Mouse (Mus musculus) monocyte, adult 5-6 weeks (primary cell): ENCODE measurements around the gene Hist2h3c1. TPM values are rescaled to one million over a fixed set of nuclear protein-coding genes. Genes with fewer than 3 reads are reported as not detected.
"Not testable (repeated sequence)": the region's sequence is repeated elsewhere in the genome, so short reads cannot be mapped to it uniquely, and the experiment has no call there.

Experiments
- ATAC-seq: fragments of 153-309, 156-312 bp; replicated peaks from 2 replicates; pipeline ENCODE4 v1.8.0; 2017; ENCODE audit warnings: mild to moderate bottlenecking; ENCODE audit not compliant: low TSS enrichment, insufficient number of reproducible peaks, severe bottlenecking, poor library complexity, low FRiP score
- total RNA-seq: library from RNA; stranded (forward); fragments of 200-1000, 200-491, 200-594 nt; gene quantifications from 3 replicates; pipeline ENCODE4 v1.2.3, GENCODE M21; 2017

Gene Hist2h3c1
- total RNA-seq, 1 experiment from 2014 or later = not detected

DNA sequence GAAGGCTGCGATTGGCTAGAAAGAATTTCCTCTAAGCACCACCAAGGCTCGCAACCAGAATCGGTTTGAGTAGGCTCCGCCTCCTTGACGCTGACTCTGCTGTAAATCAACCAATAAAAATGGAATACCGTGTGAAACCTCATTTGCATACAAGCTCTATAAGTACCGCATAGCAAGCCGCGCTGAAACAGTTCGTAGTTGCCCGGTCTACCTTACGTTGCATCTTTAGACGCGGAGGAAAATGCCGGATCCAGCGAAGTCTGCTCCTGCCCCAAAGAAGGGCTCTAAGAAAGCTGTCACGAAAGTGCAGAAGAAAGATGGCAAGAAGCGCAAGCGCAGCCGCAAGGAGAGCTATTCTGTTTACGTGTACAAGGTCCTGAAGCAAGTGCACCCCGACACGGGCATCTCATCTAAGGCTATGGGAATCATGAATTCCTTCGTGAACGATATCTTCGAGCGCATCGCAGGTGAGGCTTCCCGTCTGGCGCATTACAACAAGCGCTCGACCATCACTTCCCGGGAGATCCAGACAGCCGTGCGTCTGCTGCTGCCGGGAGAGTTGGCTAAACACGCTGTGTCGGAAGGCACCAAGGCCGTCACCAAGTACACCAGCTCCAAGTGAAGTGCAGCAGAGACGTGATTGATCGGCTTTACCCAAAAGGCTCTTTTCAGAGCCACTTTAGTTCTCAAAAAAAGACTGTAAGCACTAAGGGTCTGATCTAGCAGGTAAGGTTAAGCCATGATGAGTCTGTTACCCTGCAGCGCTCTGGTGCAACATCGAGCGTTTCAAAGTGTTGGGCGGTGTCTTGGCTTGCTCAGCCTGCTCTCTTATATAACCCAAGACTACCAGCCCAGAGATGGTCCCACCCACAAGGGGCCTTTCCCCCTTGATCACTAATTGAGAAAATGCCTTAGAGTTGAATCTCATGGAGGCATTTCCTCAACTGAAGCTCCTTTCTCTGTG is 23.3 kb downstream of the Hist2h3c1 start, which contains the start of gene Hist2h2bb:
TSS of gene Hist2h2bb (plus strand) at position 242 of the 964 bp plus-strand sequence.
- peak; percentile 93 for ATAC-seq

DNA sequence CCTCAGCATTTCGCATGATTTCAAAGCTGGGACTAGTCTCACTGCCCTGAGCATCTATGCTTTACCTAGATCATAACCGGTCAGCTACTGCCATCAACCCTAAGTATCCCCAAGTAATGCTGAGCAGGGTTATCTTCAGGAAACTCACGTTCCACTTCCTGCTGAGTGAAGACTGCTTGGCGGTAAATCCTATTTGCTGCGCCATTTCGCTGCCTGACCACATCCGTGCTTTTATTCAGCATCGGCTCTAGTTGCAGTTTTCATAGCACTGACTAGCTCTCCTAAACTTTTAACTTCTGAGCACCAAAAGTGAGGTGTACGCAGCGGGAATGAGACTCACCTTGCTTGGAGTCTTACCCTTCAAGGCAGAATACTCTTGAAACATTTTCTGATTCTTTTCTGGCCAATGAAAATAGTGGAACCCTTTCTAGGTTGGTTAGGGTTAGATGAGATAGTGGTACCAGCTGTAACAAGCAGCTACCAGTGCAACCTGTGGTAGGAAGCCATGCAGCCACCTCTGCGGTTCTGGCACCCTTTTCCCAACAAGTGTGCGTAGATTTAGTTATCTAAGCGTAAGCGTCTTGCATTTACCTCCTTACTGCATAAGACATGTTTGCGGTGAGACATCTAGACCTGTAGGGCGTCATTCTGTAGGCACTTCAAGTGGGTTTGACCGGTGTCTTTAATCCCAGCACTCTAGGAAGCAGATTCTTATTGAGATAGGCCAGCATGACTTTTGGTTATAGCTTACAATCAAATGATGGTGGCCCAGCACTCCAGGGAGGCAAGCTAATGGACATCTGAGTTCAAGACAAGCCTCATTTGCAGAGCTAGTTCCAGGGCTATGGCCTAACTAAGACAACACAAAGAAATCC is 27.3 kb downstream of the Hist2h3c1 start:
- no peak for ATAC-seq

DNA sequence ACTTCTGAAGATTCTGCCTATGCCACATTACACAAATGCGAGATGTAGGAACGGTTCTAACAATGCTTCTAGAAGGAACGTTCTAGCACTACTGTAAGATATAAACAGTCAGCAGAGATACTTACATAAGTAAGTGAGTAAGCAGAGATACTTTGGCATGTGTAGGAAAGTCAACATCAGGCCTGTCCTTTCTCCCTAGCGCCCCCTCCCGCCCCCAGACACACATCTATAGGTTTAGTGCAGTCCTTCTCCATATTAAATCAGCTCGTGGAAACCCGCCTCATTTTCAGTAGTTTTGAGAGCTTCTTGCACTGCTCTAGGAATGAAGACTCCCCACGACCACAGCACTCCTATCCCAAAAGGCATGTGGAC is 30.9 kb downstream of the Hist2h3c1 start:
- ATAC-seq = peak; percentile 11; the same call in 1 of the 2 replicates

DNA sequence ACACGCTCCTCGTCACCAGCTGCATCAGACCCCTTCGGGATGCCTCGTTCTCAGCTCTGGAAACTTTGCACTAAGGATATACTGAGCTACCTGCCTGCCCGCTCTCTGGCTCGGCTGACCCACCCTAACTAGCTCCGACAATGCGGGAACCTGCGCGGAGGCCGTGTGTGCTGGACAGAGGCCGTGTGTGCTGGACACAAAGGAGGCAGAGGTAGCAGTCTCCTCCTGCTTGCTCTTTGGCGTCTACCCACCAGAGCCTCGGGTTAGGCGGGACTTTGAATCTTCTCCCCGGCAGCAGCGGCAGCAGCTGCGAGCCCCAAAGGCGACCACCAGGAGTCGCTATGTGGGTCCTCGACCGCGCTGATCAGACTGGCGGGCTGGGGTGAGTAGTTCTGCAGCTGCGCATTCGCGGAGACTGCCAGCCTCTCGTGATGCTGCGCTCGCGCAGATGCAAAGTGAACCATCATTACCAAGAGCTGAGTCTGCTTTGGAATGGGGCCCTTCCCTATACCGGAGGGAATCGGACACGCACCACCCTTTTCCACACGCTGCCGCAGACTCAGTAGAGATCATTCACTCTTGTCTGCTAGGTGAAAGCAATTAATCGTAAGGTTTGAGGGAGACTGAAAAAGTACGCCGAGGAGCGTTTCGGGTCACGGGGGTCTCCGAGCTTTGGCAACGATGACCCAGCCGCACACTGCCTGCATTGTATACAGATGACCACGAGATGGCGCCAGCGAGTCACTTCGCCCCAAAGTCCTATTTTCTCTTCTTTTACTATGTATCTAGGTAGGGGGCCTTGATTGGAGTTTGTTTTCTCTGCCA is 31.5 kb downstream of the Hist2h3c1 start:
- ATAC-seq = peak; percentile 92

DNA sequence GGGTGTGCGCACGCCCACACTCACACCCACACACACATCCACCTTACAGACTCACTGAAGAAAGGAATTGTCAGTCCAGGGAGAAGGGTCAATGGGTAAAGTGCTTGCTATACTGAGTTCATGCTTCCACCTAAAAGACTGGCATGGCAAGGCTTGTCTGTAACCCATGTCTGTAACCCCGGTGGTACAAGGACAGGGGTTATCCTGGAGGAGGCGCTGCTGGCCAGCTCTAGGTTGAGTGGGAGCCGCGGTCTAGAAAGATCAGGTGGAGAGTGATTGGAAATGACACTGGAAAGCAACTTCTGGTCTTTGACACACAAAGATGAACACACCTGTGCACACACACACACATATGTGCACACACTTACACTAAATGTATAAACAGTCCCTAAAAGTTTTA is 34.2 kb downstream of the Hist2h3c1 start:
- no peak for ATAC-seq

DNA sequence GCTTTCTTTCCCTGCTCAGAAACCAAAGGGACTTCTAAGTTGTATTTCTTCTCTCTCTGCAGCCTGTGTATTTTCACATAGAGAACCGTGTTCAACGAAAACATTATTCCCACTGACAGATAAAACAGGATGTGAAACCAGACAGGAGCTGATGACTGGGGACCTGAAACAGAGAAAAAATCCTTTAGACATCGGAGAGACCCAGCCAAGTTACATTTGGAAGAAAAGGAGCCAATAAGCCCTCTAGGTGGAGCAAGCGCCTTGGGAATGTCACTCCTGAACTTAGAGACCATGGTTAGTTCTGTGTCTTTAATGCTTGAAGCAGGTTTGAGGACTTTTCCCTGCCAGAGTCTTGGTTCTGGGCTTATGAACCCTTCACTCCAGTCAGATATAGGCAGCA is 38.0 kb downstream of the Hist2h3c1 start:
- no peak for ATAC-seq

DNA sequence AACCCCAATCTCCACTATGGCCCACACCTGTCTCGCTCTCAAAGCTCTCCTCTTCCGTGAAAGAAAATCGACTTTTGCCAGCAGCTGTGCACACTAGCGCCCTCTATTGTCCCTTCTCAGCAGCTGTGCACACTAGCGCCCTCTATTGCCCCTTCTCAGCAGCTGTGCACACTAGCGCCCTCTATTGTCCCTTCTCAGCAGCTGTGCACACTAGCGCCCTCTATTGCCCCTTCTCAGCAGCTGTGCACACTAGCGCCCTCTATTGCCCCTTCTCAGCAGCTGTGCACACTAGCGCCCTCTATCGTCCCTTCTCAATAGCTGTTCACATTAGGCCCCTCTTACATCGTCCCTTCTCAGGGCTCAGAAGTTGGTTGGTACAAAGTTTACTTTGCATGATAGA is 40.8 kb downstream of the Hist2h3c1 start:
- not testable (repeated sequence) for ATAC-seq

DNA sequence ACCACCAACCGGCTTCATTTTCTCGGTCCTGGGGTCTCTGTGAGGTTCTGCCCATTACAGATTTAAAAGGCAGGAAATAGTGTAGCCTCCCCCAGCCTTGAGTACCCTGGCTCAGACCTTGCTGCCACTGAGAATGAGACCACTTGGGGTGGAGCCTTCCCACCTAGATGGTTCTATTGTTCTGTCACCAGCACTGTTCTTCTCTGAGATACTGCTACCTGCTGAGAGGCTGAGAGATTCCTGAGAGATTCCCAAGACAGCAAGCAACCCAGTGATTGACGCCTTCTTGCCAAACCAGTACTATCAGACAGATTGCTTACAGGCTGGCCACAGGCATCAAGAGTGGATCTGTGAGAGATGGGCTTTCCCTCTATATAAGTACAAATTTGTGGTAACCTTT is 42.7 kb downstream of the Hist2h3c1 start:
- ATAC-seq = no peak

DNA sequence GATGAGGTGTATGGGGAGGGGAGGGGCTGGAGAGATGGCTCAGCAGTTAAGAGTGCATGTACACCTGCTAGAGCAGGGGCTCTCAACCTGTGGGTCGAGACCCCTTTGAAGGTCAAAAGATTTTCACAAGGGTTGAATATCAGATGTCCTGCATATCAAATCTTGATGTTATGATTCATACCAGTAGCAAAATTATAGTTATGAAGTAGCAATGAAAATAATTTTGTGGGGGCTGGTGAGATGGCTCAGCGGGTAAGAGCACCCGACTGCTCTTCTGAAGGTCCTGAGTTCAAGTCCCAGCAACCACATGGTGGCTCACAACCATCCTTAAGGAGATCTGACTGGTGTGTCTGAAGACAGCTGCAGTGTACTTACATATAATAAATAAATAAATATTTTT is 44.2 kb downstream of the Hist2h3c1 start:
- not testable (repeated sequence) for ATAC-seq

DNA sequence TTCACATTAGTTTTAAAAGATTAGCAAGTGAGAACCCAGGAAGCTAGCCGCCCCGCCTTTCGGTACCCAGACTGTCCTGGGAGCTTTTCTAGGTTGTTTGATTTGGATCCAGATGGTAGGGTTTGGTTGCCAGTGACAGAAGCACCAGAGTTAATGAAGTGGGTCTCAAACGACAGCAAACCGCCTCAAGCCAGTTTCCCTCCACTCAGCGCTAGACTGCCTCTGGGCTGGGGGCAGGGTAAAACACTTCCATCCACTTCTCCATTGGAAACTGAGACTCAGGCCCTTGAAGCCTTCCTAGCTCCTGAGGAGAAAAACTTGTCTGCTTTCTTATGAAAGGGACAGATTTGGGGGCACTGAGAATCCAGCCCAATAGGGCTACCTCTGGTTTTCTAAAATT is 46.2 kb downstream of the Hist2h3c1 start:
- ATAC-seq = no peak

DNA sequence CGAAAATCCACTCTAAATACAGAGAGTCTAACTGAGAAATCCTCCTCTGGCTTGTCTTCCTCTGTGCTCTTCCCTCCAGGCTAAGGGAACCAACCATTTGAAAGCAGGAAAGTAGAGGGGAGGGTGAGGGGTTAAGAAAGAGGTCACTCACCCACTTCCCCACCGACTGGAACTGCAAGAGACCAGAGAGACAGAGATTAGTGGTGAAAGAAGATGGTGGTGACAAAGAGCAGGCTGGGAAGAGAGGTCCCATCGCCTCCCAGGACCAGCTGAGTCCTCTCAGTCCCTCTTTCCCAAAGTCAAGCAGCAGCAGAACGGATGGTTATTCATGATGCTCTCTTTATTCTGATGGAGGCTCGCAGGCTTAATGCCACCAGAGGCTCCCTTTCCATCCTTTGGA is 46.9 kb downstream of the Hist2h3c1 start:
- ATAC-seq = peak; percentile 45; the same call in 1 of the 2 replicates

DNA sequence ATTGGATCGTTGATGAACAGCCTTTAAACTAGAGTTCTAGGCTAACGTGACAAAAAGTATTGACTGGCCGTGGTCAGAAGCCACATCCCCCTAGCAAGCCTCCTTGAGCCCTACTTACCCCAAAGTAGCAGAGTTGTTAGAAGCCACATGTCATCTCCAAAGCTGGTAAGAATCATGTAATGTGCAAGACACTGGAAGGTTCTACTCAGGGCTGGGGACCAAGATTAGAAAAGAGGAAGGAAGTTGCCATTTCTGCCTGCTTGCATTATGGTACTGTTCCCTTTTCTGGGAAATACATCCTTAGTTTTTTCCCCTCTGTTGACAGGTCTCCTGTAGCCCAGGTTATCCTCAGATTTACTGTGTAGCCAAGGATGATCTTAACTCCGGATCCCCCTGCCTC is 47.3 kb downstream of the Hist2h3c1 start, which contains the start of gene Fcgr1:
TSS of gene Fcgr1 (minus strand) at position 183 of the 400 bp plus-strand sequence.
- ATAC-seq = peak; percentile 82; the same call in 1 of the 2 replicates

Other genes starting within 250 kb of the Hist2h3c1 start
- 18.1 to 75.8 TPM (median 21.4 TPM) in 3 replicates for gene Vps45, start 188.2 kb upstream of the Hist2h3c1 start, total RNA-seq
- gene Otud7b, start 142.2 kb upstream of the Hist2h3c1 start, total RNA-seq = 12.5 to 26.2 TPM (median 17.1 TPM) in 3 replicates
- gene Mtmr11, start 84.7 kb upstream of the Hist2h3c1 start, total RNA-seq = 0.43 to 2.4 TPM in 2 of 3 replicates, not detected in the other
- 4.0 to 14.2 TPM (median 7.5 TPM) in 3 replicates for gene Sf3b4, start 74.4 kb upstream of the Hist2h3c1 start, total RNA-seq
- gene Sv2a, start 65.5 kb upstream of the Hist2h3c1 start, total RNA-seq = 0.21 to 0.29 TPM in 2 of 3 replicates, not detected in the other
- gene Bola1, start 27.0 kb upstream of the Hist2h3c1 start, total RNA-seq = 3.9 to 8.1 TPM (median 6.9 TPM) in 3 replicates
- 11.5 to 28.2 TPM (median 14.2 TPM) in 3 replicates for gene Hist2h2ab, start 26.8 kb upstream of the Hist2h3c1 start, total RNA-seq
- gene Hist2h2ac, start 25.8 kb upstream of the Hist2h3c1 start, total RNA-seq = 169 to 362 TPM (median 289 TPM) in 3 replicates
- gene Hist2h2be, start 25.6 kb upstream of the Hist2h3c1 start, total RNA-seq = 2.5 to 12.5 TPM (median 3.6 TPM) in 3 replicates
- 1.5 to 1.6 TPM in 2 of 3 replicates, not detected in the other for gene Hist2h3c2, start 7.6 kb upstream of the Hist2h3c1 start, total RNA-seq
- 492 to 498 TPM (median 493 TPM) in 3 replicates for gene Hist2h2aa2, start 6.4 kb upstream of the Hist2h3c1 start, total RNA-seq
- gene Hist2h2aa1, start 1.2 kb upstream of the Hist2h3c1 start, total RNA-seq = 960 to 1,517 TPM (median 1,455 TPM) in 3 replicates
- gene Hist2h4, start 16.6 kb downstream of the Hist2h3c1 start, total RNA-seq = 9.6 to 40.3 TPM (median 12.9 TPM) in 3 replicates
- 4.4 to 34.9 TPM (median 10.9 TPM) in 3 replicates for gene Hist2h3b, start 22.0 kb downstream of the Hist2h3c1 start, total RNA-seq
- gene Hist2h2bb, start 23.1 kb downstream of the Hist2h3c1 start, total RNA-seq = 249 to 540 TPM (median 349 TPM) in 3 replicates
- gene Fcgr1, start 47.3 kb downstream of the Hist2h3c1 start, total RNA-seq = 11.6 to 16.4 TPM (median 12.6 TPM) in 3 replicates
- gene BC107364, start 205.6 kb downstream of the Hist2h3c1 start, total RNA-seq = not detected in 3 replicates